Mouse (Mus musculus) embryonic fibroblast, embryonic 13.5 days (primary cell): Measurements from ENCODE around the gene Lrg1.

Experiments
- CTCF ChIP-seq: IDR thresholded peaks from 2 replicates; pipeline ENCODE4 v1.5.1; 2011; ENCODE audit warnings: mild to moderate bottlenecking, control low read depth, low read length, moderate library complexity, borderline replicate concordance; ENCODE audit not compliant: insufficient read depth
- POLR2A ChIP-seq: IDR thresholded peaks from 2 replicates; pipeline ENCODE4 v1.6.1; 2011; ENCODE audit warnings: low read depth, mild to moderate bottlenecking, control low read depth, low read length, moderate library complexity

DNA sequence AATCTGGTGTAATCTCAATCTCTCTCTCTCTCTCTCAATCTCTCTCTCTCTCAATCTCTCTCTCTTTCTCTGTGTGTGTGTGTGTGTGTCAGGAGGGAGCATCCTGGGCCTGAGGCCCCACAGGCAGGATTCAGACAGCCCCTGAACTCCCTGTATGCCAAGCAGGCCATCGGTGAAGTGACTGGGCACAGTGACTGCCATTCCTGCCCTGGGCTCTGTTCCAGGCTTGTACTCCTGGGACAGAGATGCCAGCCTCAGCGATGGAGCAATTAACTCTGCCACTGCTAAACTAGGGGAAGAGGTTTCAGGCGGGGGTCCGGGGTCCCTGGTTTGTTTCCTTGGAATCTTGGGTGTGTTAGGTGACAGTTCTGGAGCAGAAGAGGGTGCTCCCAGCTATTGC is 11.2 kb downstream of the Lrg1 start:
- TF ChIP-seq CTCF (no peak), POLR2A (no peak)
